Mouse (Mus musculus) myocyte (in vitro differentiated cells): ENCODE data around the gene Mrpl52.

Experiments
- CEBPB ChIP-seq: IDR thresholded peaks from 2 replicates; pipeline ENCODE4 v1.6.1; 2011; ENCODE audit warnings: mild to moderate bottlenecking, moderate library complexity; ENCODE audit not compliant: poor library complexity, insufficient read depth, severe bottlenecking
- E2F4 ChIP-seq: IDR thresholded peaks from one replicate; pipeline ENCODE4 v1.6.1; 2011; ENCODE audit warnings: mild to moderate bottlenecking, control low read depth, moderate library complexity; ENCODE audit not compliant: insufficient read depth
- MAX ChIP-seq: IDR thresholded peaks from one replicate; pipeline ENCODE4 v1.6.1; 2011; ENCODE audit warnings: low read depth, mild to moderate bottlenecking, control low read depth
- MYOD1 ChIP-seq, 3 experiments: IDR thresholded peaks; one replicate each; pipeline ENCODE4 v1.6.1; 2011; ENCODE audit warnings: control low read depth in 2 of 3, low read depth in 2 of 3, mild to moderate bottlenecking in 2 of 3, moderate library complexity in 1 of 3; ENCODE audit not compliant: insufficient read length in 2 of 3, control insufficient read depth in 1 of 3
- MYOG ChIP-seq, 3 experiments: IDR thresholded peaks; one replicate each; pipeline ENCODE4 v1.6.1; 2011; ENCODE audit warnings: control low read depth in 2 of 3, low read depth in 2 of 3, mild to moderate bottlenecking in 2 of 3; ENCODE audit not compliant: insufficient read length in 2 of 3, control insufficient read depth in 1 of 3, insufficient read depth in 1 of 3
- POLR2A ChIP-seq: IDR thresholded peaks from one replicate; pipeline ENCODE4 v1.6.1; 2011; ENCODE audit warnings: low read depth, mild to moderate bottlenecking, control low read depth, moderate library complexity; ENCODE audit not compliant: insufficient read length
- POLR2AphosphoS2 ChIP-seq: IDR thresholded peaks from one replicate; pipeline ENCODE4 v1.6.1; 2011; ENCODE audit warnings: low read depth, control low read depth; ENCODE audit not compliant: insufficient read length
- REST ChIP-seq: IDR thresholded peaks from one replicate; pipeline ENCODE4 v1.6.1; 2011; ENCODE audit warnings: mild to moderate bottlenecking, control low read depth, moderate library complexity; ENCODE audit not compliant: insufficient read depth, insufficient read length
- TCF12 ChIP-seq: IDR thresholded peaks from one replicate; pipeline ENCODE4 v1.6.1; 2011; ENCODE audit warnings: mild to moderate bottlenecking, control low read depth; ENCODE audit not compliant: poor library complexity, insufficient read depth, severe bottlenecking
- USF1 ChIP-seq: IDR thresholded peaks from one replicate; pipeline ENCODE4 v1.6.1; 2011; ENCODE audit warnings: low read depth, mild to moderate bottlenecking, control low read depth, moderate library complexity

- TF ChIP-seq POLR2A, result no peak
- TF ChIP-seq E2F4, result no peak
- no peak for TF ChIP-seq CEBPB
- TF ChIP-seq MYOG (IDR thresholded peaks at IDR 0.05; ENCODE audit: control insufficient read depth in 1 of 3, insufficient read depth in 1 of 3, insufficient read length in 2 of 3, low read depth in 2 of 3), result no peak
- TF ChIP-seq USF1, result no peak
- TF ChIP-seq MAX, result no peak
- TF ChIP-seq TCF12, result no peak
- no peak for TF ChIP-seq MYOD1 (IDR thresholded peaks at IDR 0.05; ENCODE audit: control insufficient read depth in 1 of 3, insufficient read length in 2 of 3, low read depth in 2 of 3)
- TF ChIP-seq POLR2AphosphoS2, result no peak
- TF ChIP-seq REST, result no peak
Observed at GRCm38 (mm10) chr14:54439610-54440009, 12.9 kb downstream of the Mrpl52 start.
